Mouse (Mus musculus) cortical plate, adult 2 months (tissue): ENCODE measurements around the gene Sumo1. TPM values are rescaled to one million over a fixed set of nuclear protein-coding genes. Genes with fewer than 3 reads are reported as not detected.

Experiments used
- H3K27ac ChIP-seq: fragments of 200-500 bp; 2 replicates; pipeline ENCODE4 v1.5.1; 2012; ENCODE audit warnings: low read length, control low read depth, inconsistent platforms; ENCODE audit not compliant: insufficient read depth
- H3K4me1 ChIP-seq: fragments of 200-500 bp; 2 replicates; pipeline ENCODE4 v1.6.1; 2011; ENCODE audit warnings: low read length; ENCODE audit not compliant: control insufficient read depth, insufficient read depth
- H3K4me3 ChIP-seq: fragments of 200-500 bp; 2 replicates; pipeline ENCODE4 v1.5.1; 2011; ENCODE audit warnings: mild to moderate bottlenecking, low read length, control low read depth; ENCODE audit not compliant: insufficient read depth
- CTCF ChIP-seq: fragments of 200-500 bp; IDR thresholded peaks from 2 replicates; pipeline ENCODE4 v1.5.1; 2011; ENCODE audit warnings: mild to moderate bottlenecking, control low read depth, low read length; ENCODE audit not compliant: insufficient read depth; ENCODE audit errors: extremely low read depth
- POLR2A ChIP-seq: fragments of 200-500 bp; IDR thresholded peaks from 2 replicates; pipeline ENCODE4 v1.6.1; 2011; ENCODE audit warnings: mild to moderate bottlenecking, low read length, control low read depth; ENCODE audit not compliant: insufficient read depth; ENCODE audit errors: extremely low read depth
- polyA plus RNA-seq: library from polyadenylated mRNA; depleted of rRNA; stranded (reverse); fragments of >200 nt; gene quantifications from 2 replicates; pipeline ENCODE4 v1.2.3, GENCODE M21; 2012

Sumo1 gene
- polyA plus RNA-seq, 1 experiment: 113 TPM

DNA sequence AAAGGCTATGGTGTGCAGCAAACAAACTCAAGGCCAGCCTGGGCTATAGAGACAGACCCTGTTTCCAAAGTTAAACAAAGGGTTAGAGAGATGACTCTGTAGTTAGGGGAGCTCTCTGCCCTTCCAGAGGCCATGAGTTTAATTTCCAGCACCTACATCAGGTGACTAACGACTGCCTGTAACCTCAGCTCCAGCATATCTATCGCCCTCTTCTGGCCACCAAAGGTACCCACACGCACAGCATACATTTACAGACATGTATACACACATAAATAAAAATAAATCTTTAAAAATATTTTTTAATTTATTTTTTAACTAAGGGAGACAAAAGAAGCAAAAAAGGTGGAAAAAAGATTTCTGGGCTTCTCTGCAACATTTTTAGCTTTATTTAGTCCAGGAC is 59.7 kb downstream of the Sumo1 start:
- Histone ChIP-seq H3K4me1 (no peaks in the 10 kb centered on the region), H3K4me3 (no peak overlapping the region), H3K27ac (no peak overlapping the region)
- TF ChIP-seq POLR2A (no peak), CTCF (no peak)

DNA sequence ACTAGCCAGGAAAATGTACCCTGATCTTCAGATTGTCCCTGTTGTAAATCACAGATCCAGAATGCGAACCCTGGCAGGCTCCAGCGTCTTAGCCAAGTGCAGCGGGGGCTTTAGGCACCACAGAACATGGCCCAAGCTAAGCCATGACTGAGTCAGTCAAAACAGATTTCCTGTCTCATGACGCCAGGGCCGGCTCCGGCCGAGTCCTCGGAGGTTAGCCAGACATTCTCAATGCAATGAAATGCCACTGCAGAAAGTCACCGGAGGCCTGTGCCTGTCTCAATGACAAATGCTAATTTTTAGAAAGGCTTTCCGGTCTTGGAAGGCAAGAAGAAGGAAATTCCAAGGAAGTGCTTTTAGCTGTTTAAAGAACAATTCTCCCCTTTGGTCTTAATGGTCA is 60.7 kb downstream of the Sumo1 start:
- Histone ChIP-seq H3K27ac (no peak overlapping the region), H3K4me3 (no peak overlapping the region), H3K4me1 (no peaks in the 10 kb centered on the region)
- TF ChIP-seq POLR2A: no peak
- TF ChIP-seq CTCF: no peak

DNA sequence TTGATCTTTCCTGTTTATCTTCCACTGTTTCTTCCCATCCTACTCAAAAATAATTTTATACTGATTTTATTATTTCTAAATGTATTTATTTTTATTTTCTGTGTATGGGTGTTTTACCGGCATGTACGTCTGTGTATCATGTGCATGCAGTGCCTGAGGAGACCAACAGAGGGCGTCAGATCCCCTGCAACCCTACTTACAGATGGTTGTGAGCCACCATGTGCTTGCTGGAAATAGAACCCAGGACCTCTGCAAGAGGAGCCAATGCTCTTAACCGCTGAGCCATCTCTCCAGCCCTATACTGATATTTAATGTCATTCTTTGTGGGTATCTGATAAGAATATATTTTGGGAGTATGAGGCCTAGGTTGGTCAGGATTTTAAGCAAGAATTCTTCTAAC is 61.2 kb downstream of the Sumo1 start:
- Histone ChIP-seq H3K4me3 (no peak overlapping the region), H3K27ac (no peak overlapping the region), H3K4me1 (no peaks in the 10 kb centered on the region)
- no peak for TF ChIP-seq POLR2A
- TF ChIP-seq CTCF: 0 out of 2 replicates have a peak, but pooled peaks have one; percentile 13

DNA sequence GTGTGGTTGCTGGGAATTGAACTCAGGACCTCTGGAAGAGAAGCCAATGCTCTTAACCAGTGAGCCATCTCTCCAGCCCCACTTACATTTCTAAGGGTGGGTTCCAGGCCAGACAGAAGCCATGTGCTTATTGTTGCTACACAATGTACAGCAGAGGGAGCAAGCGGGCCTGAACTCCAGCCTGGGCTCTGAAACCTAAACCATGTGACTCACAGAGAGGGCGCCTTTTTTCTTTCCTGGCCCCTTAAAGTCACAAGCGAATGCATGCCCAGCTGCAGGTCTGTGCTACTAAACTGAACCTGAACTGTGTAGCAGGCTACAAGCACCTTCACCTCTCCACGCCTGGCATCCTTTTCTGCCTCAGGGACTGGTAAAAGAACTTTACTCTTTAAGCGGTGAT is 61.7 kb downstream of the Sumo1 start:
- Histone ChIP-seq H3K27ac (no peak overlapping the region), H3K4me3 (no peak overlapping the region), H3K4me1 (no peaks in the 10 kb centered on the region)
- TF ChIP-seq CTCF (no peak), POLR2A (no peak)

DNA sequence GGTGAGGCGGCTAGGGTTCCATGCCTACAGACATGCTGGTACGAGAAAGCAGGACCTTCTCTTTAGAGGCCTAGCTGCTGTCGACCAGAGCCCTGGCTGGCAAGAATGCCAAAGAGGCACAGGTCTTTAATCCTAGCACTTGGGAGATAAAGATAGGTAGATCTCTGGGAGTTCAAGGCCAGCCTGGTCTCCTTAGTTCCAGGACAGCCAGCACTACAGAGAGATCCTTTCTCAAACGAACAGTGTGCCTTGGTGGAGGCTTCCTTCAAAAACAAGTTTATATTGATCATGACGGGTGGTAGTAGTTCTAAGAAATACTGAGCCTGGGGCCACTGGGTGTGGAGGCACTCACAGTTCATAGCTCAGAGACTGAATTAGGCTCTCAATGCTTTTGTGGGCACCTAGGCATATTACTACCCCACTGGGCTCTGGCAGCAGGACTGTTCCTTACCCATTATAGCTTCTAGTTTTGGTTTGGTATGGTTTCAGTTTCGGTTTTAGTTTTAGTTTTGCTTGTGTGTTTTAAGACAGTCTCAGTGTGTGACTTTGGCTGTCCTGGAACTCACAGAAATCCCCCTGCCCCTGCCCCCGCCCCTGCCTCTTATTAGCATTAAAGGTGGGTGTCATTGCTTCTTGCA is 62.4 kb downstream of the Sumo1 start:
- H3K4me1 ChIP-seq: no peaks in the 10 kb centered on the region
- TF ChIP-seq CTCF (no peak), POLR2A (no peak)
- H3K4me3 ChIP-seq: no peak overlapping the region
- H3K27ac ChIP-seq: no peak overlapping the region

DNA sequence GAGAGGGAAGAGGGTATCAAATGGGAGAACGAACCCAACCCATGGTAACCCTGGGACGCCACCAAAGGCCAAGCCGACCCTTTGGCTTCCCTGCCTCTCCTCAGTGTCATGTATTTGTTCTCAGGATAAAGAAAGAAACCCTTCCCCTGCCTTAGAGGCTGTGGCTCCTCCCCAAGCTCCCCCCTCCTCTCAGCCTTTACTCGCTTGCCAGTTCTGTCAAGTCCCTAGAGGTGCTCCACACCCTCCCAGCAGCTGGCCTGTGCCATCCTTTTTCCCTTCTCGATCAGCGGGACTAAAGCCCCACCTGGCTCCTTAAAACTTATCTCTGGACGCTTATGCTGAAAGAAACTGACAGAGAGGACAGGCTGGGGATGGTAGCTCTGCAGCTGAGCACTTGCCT is 63.6 kb downstream of the Sumo1 start:
- peaks cover 2% of the 10 kb centered on the region for H3K4me1 ChIP-seq
- no peak overlapping the region for H3K27ac ChIP-seq
- TF ChIP-seq POLR2A (no peak), CTCF (no peak)
- H3K4me3 ChIP-seq: no peak overlapping the region

DNA sequence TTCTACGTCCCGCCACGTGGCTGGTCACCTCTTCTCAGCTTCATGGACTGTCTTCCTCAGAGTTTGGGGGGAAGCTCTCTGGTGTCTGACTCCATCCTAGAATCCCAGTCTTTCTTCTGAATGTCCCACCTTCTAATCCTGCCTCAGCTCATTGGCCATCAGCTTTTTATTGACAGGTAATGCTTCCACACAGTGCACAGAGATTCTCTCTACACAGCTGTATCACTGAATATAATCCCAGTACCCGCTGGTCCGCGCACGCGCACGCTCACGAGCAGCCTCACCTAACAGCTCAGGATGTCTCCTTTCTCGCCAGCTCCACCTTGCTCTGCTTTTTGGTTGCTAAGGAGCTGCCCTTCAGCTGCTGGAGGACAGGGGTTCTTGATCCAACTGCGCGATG is 64.2 kb downstream of the Sumo1 start:
- TF ChIP-seq CTCF: no peak
- no peak for TF ChIP-seq POLR2A
- Histone ChIP-seq H3K27ac (no peak overlapping the region), H3K4me3 (no peak overlapping the region), H3K4me1 (peaks cover 2% of the 10 kb centered on the region)

DNA sequence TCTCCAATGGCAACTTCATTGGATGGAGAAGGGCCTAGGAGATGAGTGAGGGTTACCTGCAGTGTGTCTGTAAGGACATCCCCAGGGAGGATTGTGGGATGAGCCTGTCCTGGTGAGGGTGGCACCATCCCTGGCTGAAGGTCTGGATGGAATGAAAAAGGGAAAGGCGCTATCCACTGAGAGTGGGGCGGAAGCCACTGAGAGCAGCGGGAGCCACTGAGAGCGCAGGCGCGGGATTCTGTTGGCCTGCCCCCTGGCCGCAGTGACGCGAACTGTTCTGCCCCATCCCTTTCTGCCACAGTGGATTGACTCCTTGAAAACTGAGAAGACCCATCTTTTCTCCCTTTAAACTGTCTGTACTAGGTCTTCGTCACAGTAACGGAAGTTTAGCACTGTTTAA is 66.7 kb downstream of the Sumo1 start:
- H3K4me1 ChIP-seq: peaks cover 2% of the 10 kb centered on the region
- H3K4me3 ChIP-seq: no peak overlapping the region
- TF ChIP-seq POLR2A (no peak), CTCF (no peak)
- no peak overlapping the region for H3K27ac ChIP-seq

DNA sequence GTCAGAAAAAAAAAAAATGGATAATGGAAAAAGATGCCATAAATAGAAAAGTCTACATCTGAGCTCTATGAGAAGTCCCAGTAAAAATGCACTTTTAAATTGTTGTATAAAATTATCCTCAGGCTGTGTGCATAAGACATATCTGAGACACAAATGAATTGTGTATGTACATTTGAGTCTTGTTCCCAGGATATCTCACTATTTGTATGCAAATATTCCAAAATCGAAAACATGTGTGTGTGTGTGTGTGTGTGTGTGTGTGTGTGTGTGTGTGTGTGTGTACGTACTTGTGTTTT is 67.3 kb downstream of the Sumo1 start:
- Histone ChIP-seq H3K4me1 (peaks cover 2% of the 10 kb centered on the region), H3K27ac (no peak overlapping the region), H3K4me3 (no peak overlapping the region)
- no peak for TF ChIP-seq CTCF
- TF ChIP-seq POLR2A: no peak

DNA sequence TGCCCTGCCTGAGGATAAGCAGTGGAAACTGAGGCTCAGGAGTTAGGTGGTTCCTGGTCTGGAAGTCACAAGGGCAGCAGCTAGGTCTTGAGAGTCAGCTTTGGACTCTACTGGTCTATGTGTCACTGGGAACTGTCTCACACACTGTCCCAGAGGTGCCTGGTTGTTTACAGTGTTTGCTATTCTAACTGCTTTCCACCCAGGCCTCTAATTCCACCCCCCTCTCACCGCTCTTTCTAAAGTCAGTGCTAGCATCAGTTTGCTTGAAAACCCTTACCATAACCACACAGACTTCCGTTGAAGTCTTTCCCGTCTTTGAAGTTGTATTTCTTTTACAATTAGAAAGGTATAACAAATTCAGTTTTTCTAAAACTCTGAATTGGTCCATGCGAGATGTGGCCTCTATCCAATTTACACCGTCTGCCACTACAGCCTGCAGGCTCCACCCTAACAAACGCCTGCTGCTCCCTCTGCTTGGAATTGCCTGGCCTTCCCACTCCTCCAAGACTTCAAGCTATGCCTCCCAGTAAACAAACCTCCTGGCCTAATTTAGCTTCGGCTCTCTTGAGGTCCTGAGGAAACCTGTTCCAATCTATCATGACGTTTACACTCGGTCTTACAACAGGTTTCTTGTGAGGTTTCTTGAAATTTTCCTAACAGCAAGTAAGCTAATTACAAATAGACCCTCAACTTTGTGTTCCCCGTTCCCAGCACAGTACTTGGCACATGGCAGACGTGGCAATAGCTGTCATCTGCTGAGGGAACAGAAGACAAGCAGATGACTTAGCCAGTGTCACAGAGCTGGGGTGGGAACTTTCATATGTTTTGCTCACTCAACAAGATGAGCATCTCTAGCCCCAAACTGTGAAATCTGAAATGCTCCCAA is 67.9 kb downstream of the Sumo1 start:
- TF ChIP-seq POLR2A (no peak), CTCF (no peak)
- H3K4me1 ChIP-seq: peaks cover 2% of the 10 kb centered on the region
- H3K27ac ChIP-seq: no peak overlapping the region
- H3K4me3 ChIP-seq: no peak overlapping the region

DNA sequence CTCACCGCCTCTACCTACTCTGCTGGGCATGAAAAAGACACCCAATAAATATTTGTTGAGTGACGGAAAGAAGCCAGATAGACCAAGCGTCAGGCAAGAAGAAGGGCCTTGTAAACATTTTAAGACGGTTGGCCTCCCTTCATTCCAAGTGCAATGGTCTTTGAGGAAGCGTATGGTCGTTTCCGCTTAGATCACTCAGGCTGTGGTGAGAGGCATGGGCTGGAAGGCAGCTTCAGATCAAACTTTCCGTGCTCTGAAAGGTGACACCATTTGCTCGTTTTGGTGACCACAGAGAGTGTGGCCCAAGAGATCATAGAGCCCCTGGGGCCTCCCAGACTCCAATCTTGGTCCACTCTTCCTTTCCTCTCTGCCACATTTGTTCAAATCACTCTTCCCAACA is 75.0 kb downstream of the Sumo1 start:
- Histone ChIP-seq H3K4me3 (no peak overlapping the region), H3K27ac (no peak overlapping the region), H3K4me1 (no peaks in the 10 kb centered on the region)
- TF ChIP-seq CTCF (no peak), POLR2A (no peak)
